11 mouse cellular contexts compared by ENCODE assay signal in the genomic region with DNA sequence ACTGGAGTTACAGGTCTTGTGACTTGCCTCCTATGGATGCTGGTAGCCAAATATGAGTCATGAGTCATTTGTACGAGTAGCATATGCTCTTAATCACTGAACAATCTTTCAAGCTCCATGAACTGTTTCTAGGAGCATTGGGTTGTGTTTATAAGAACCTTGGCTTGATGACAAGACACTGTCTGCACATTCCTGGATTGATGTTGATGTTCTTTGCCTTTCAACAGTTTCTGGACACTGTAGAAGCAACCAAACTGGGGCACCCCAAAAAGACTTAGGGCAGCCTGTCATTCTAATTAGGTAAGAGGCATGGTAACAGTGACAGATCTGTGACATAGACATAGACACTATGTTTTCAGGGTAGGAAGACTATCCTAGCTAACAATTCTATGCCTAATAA.
"Had no signal": no experiment of that assay in that cellular context is flagged by ENCODE, and none has a peak within 500 bp of the region (broad histone marks: within the 10 kb centered on the region; RNA-seq: fewer than 3 reads in every experiment).

No protein-coding gene starts in this region.

- H3K36me3 ChIP-seq: midbrain, embryonic 13.5 days; neural tube, embryonic 12.5 days had no signal

- H3K27ac ChIP-seq: liver, embryonic 14.5 days; midbrain, embryonic 13.5 days; neural tube, embryonic 12.5 days; stomach, postnatal 0 days had no signal

- H3K4me2 ChIP-seq: midbrain, embryonic 13.5 days; neural tube, embryonic 12.5 days had no signal

- H3K9me3 ChIP-seq: midbrain, embryonic 13.5 days; neural tube, embryonic 12.5 days had no signal

- H3K4me3 ChIP-seq: left cerebral cortex, adult 2 months; midbrain, embryonic 13.5 days; neural tube, embryonic 12.5 days had no signal

- H3K27me3 ChIP-seq: neural tube, embryonic 12.5 days had no signal

- H3K9ac ChIP-seq: liver, embryonic 14.5 days; midbrain, embryonic 13.5 days; neural tube, embryonic 12.5 days had no signal

- DNase-seq: kidney, adult 11 months; kidney, adult 9 months; kidney, postnatal 10 days; kidney, postnatal 4 days; lung, postnatal 14 days; thymus, postnatal 4 days had no signal

- H3K4me1 ChIP-seq: neural tube, embryonic 12.5 days had no signal

- ATAC-seq: midbrain, embryonic 13.5 days had no signal
